Mouse (Mus musculus): ENCODE data around the gene Rps3a1. TPM values are rescaled to one million over a fixed set of nuclear protein-coding genes. Genes with fewer than 3 reads are reported as not detected.

Gene Rps3a1
- polyA plus RNA-seq, 1 experiment from 2014 or later: 1,685 TPM

GRCm38 (mm10) chr3:86149521-86149920 is 7.0 kb upstream of the Rps3a1 start:
- H3K9ac ChIP-seq (ENCODE audit: low read depth, low read length): no peak overlapping the region
- H3K4me2 ChIP-seq (ENCODE audit: low read length): no peak overlapping the region
- no peaks in the 10 kb centered on the region for H3K4me1 ChIP-seq (replicated peaks; ENCODE audit: insufficient read depth, low read length)
- H3K9me3 ChIP-seq (replicated peaks; ENCODE audit: low read length): no peaks in the 10 kb centered on the region
- no peaks in the 10 kb centered on the region for H3K36me3 ChIP-seq (ENCODE audit: insufficient read depth, low read length)
- no peak overlapping the region for H3K4me3 ChIP-seq (replicated peaks; ENCODE audit: low read depth, low read length)
- TF ChIP-seq CTCF (IDR thresholded peaks at IDR 0.05; ENCODE audit: low read depth): no peak
- 0 out of 2 replicates have a peak overlapping the region, but pooled peaks have one; percentile 8 for H3K27ac ChIP-seq
- 44% methylated on average over 9 of the region's 9 CpGs for WGBS
- ATAC-seq (replicated peaks; ENCODE audit: low FRiP score, low read depth) (no peak), DNase-seq (ENCODE audit: low spot score) (peak; percentile 65)
- no peaks in the 10 kb centered on the region for H3K27me3 ChIP-seq (ENCODE audit: insufficient read depth, low read length)

- no peak for TF ChIP-seq CTCF (IDR thresholded peaks at IDR 0.05; ENCODE audit: low read depth)
- Histone ChIP-seq H3K27ac (no peak overlapping the region), H3K27me3 (ENCODE audit: insufficient read depth, low read length) (no peaks in the 10 kb centered on the region), H3K4me1 (replicated peaks; ENCODE audit: insufficient read depth, low read length) (no peaks in the 10 kb centered on the region), H3K36me3 (ENCODE audit: insufficient read depth, low read length) (no peaks in the 10 kb centered on the region), H3K9ac (ENCODE audit: low read depth, low read length) (no peak overlapping the region), H3K9me3 (replicated peaks; ENCODE audit: low read length) (no peaks in the 10 kb centered on the region), H3K4me3 (replicated peaks; ENCODE audit: low read depth, low read length) (no peak overlapping the region), H3K4me2 (ENCODE audit: low read length) (no peak overlapping the region)
- DNase-seq (ENCODE audit: low spot score): no peak
- ATAC-seq (replicated peaks; ENCODE audit: low FRiP score, low read depth): no peak
- WGBS: 73% methylated on average over 6 of the region's 6 CpGs
These were observed 6.6 kb upstream of the Rps3a1 start for GRCm38 (mm10) chr3:86149063-86149462.

- Histone ChIP-seq H3K9ac (ENCODE audit: low read depth, low read length) (no peak overlapping the region), H3K4me1 (replicated peaks; ENCODE audit: insufficient read depth, low read length) (no peaks in the 10 kb centered on the region), H3K36me3 (ENCODE audit: insufficient read depth, low read length) (peaks cover 10% of the 10 kb centered on the region; the same call in 1 of the 2 replicates), H3K4me2 (ENCODE audit: low read length) (no peak overlapping the region), H3K27ac (no peak overlapping the region), H3K27me3 (ENCODE audit: insufficient read depth, low read length) (no peaks in the 10 kb centered on the region), H3K9me3 (replicated peaks; ENCODE audit: low read length) (no peaks in the 10 kb centered on the region), H3K4me3 (replicated peaks; ENCODE audit: low read depth, low read length) (no peak overlapping the region)
- WGBS: 69% methylated on average over 6 of the region's 6 CpGs
- ATAC-seq (replicated peaks; ENCODE audit: low FRiP score, low read depth) (no peak), DNase-seq (ENCODE audit: low spot score) (no peak)
- TF ChIP-seq CTCF (IDR thresholded peaks at IDR 0.05; ENCODE audit: low read depth): no peak
These were observed 841 bp upstream of the Rps3a1 start for GRCm38 (mm10) chr3:86143343-86143742.

- Histone ChIP-seq H3K27ac (no peak overlapping the region), H3K27me3 (ENCODE audit: insufficient read depth, low read length) (no peaks in the 10 kb centered on the region), H3K36me3 (ENCODE audit: insufficient read depth, low read length) (peaks cover 14% of the 10 kb centered on the region; the same call in 1 of the 2 replicates), H3K9ac (ENCODE audit: low read depth, low read length) (no peak overlapping the region), H3K4me1 (replicated peaks; ENCODE audit: insufficient read depth, low read length) (no peaks in the 10 kb centered on the region), H3K9me3 (replicated peaks; ENCODE audit: low read length) (no peaks in the 10 kb centered on the region), H3K4me3 (replicated peaks; ENCODE audit: low read depth, low read length) (no peak overlapping the region), H3K4me2 (ENCODE audit: low read length) (peak overlapping the region; percentile 41)
- no peak for TF ChIP-seq CTCF (IDR thresholded peaks at IDR 0.05; ENCODE audit: low read depth)
- DNase-seq (ENCODE audit: low spot score) (no peak), ATAC-seq (replicated peaks; ENCODE audit: low FRiP score, low read depth) (peak; percentile 7)
- 10% methylated on average over 6 of the region's 6 CpGs for whole genome bisulfite sequencing
These were observed 424 bp upstream of the Rps3a1 start for GRCm38 (mm10) chr3:86142934-86143317.

- Histone ChIP-seq H3K9ac (ENCODE audit: low read depth, low read length) (peak overlapping the region; percentile 98), H3K4me3 (replicated peaks; ENCODE audit: low read depth, low read length) (peak overlapping the region; percentile 86), H3K27me3 (ENCODE audit: insufficient read depth, low read length) (no peaks in the 10 kb centered on the region), H3K27ac (peak overlapping the region; percentile 90), H3K4me2 (ENCODE audit: low read length) (peak overlapping the region; percentile 70), H3K36me3 (ENCODE audit: insufficient read depth, low read length) (peaks cover 22% of the 10 kb centered on the region), H3K4me1 (replicated peaks; ENCODE audit: insufficient read depth, low read length) (no peaks in the 10 kb centered on the region), H3K9me3 (replicated peaks; ENCODE audit: low read length) (no peaks in the 10 kb centered on the region)
- ATAC-seq (replicated peaks; ENCODE audit: low FRiP score, low read depth) (no peak; the same call in 1 of the 2 replicates), DNase-seq (ENCODE audit: low spot score) (peak; percentile 50)
- WGBS: 0% methylated on average over 18 of the region's 18 CpGs
- no peak for TF ChIP-seq CTCF (IDR thresholded peaks at IDR 0.05; ENCODE audit: low read depth)
These were observed 628 bp downstream of the Rps3a1 start for GRCm38 (mm10) chr3:86141886-86142262.

GRCm38 (mm10) chr3:86141366-86141765 is 1.1 kb downstream of the Rps3a1 start:
- H3K4me3 ChIP-seq (replicated peaks; ENCODE audit: low read depth, low read length): peak overlapping the region; percentile 86
- peak overlapping the region; percentile 70 for H3K4me2 ChIP-seq (ENCODE audit: low read length)
- no peaks in the 10 kb centered on the region for H3K4me1 ChIP-seq (replicated peaks; ENCODE audit: insufficient read depth, low read length)
- H3K27ac ChIP-seq: peak overlapping the region; percentile 90; the same call in 1 of the 2 replicates
- 10% methylated on average over 7 of the region's 7 CpGs for WGBS
- peaks cover 23% of the 10 kb centered on the region for H3K36me3 ChIP-seq (ENCODE audit: insufficient read depth, low read length)
- TF ChIP-seq CTCF (IDR thresholded peaks at IDR 0.05; ENCODE audit: low read depth): no peak
- H3K9me3 ChIP-seq (replicated peaks; ENCODE audit: low read length): no peaks in the 10 kb centered on the region
- no peak for ATAC-seq (replicated peaks; ENCODE audit: low FRiP score, low read depth)
- peak overlapping the region; percentile 98 for H3K9ac ChIP-seq (ENCODE audit: low read depth, low read length)
- peak; percentile 50 for DNase-seq (ENCODE audit: low spot score)
- H3K27me3 ChIP-seq (ENCODE audit: insufficient read depth, low read length): no peaks in the 10 kb centered on the region

- WGBS: 93% methylated on average over 4 of the region's 4 CpGs
- DNase-seq (ENCODE audit: low spot score) (no peak), ATAC-seq (replicated peaks; ENCODE audit: low FRiP score, low read depth) (no peak)
- no peak for TF ChIP-seq CTCF (IDR thresholded peaks at IDR 0.05; ENCODE audit: low read depth)
- Histone ChIP-seq H3K9me3 (replicated peaks; ENCODE audit: low read length) (no peaks in the 10 kb centered on the region), H3K4me1 (replicated peaks; ENCODE audit: insufficient read depth, low read length) (no peaks in the 10 kb centered on the region), H3K36me3 (ENCODE audit: insufficient read depth, low read length) (peaks cover 26% of the 10 kb centered on the region), H3K9ac (ENCODE audit: low read depth, low read length) (no peak overlapping the region), H3K27me3 (ENCODE audit: insufficient read depth, low read length) (no peaks in the 10 kb centered on the region), H3K4me3 (replicated peaks; ENCODE audit: low read depth, low read length) (no peak overlapping the region), H3K27ac (no peak overlapping the region), H3K4me2 (ENCODE audit: low read length) (no peak overlapping the region)
These were observed 2.8 kb downstream of the Rps3a1 start for GRCm38 (mm10) chr3:86139660-86140059.

Data from kidney, postnatal 0 days (tissue).